Mouse (Mus musculus) urinary bladder, adult 18-20 months (tissue): ENCODE results near the gene Sqor.
A peak's percentile ranks its signal among the peaks of the same experiment; 100 is the strongest.

ENCODE experiments used
- DNase-seq, 2 experiments: peaks; one replicate each; pipeline ENCODE4 v3.0.0; 2022; ENCODE audit warnings: low spot score in 2 of 2, mixed read lengths in 2 of 2

Gene Sqor

GRCm38 (mm10) chr2:122783730-122784129 lies 18.7 kb downstream of the Sqor start:
- DNase-seq = no peak

- no peak for DNase-seq
Measured at GRCm38 (mm10) chr2:122784701-122785100, 19.7 kb downstream of the Sqor start.

- no peak for DNase-seq
Measured at GRCm38 (mm10) chr2:122786167-122786566, 21.1 kb downstream of the Sqor start.

GRCm38 (mm10) chr2:122789311-122789710 lies 24.3 kb downstream of the Sqor start:
- DNase-seq = peak in 1 of 2 experiments; percentile 39

- no peak for DNase-seq
Measured at GRCm38 (mm10) chr2:122789730-122790129, 24.7 kb downstream of the Sqor start.

- DNase-seq = no peak
Measured at GRCm38 (mm10) chr2:122804392-122804791, 39.4 kb downstream of the Sqor start.

- DNase-seq = no peak
Measured at GRCm38 (mm10) chr2:122806040-122806439, 41.0 kb downstream of the Sqor start.

- no peak for DNase-seq
Measured at GRCm38 (mm10) chr2:122809027-122809426, 44.0 kb downstream of the Sqor start.

GRCm38 (mm10) chr2:122816986-122817385 lies 51.9 kb downstream of the Sqor start:
- no peak for DNase-seq

- DNase-seq = no peak
Measured at GRCm38 (mm10) chr2:122821246-122821645, 56.2 kb downstream of the Sqor start.

GRCm38 (mm10) chr2:122825406-122826236 lies 60.6 kb downstream of the Sqor start:
- peak in 1 of 2 experiments; percentile 16 for DNase-seq

GRCm38 (mm10) chr2:122826302-122826701 lies 61.3 kb downstream of the Sqor start:
- DNase-seq = no peak

GRCm38 (mm10) chr2:122854636-122855035 lies 89.6 kb downstream of the Sqor start:
- DNase-seq = no peak

GRCm38 (mm10) chr2:122855354-122855753 lies 90.3 kb downstream of the Sqor start:
- no peak for DNase-seq
